Comparison of ENCODE assay signal across 8 mouse cellular contexts in the genomic region with DNA sequence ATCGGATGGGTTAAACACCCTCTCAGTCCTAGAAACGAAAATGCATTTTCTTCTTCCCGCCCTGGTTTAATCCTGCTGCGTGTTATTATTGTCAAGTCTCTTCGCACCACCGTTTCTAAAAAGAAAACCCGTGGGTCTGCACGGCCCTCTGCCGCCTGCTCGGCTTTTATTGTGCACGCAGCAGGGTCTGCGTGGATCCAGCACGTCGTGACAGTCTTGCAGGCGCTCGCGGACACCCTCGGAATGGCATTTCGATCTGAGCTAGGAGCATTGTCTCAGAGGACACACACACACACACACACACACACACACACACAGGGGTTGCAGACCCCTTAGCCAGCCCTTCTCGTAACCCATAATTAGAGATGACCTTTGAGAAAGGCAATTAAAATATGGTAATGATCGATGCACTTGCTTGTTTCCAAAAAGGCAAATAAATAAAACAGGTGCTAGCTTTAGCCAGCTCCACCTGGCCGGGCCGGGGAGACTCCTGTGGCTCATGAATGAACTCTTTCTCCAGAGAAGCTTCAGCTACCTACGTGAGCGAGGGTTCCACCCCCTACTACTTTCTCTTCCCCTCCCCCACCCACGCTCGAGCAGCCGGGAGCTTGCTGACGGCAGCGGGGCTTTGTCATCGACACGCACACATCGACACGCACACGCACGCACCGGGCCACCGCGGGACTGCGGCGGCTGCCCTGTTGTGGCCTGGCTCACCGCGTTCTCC. TPM values are rescaled to one million over a fixed set of nuclear protein-coding genes. Genes with fewer than 3 reads are reported as not detected.
A peak's percentile ranks its signal among the peaks of the same experiment; 100 is the strongest.
DNase-seq lines count a peak whose midpoint lies in the region; ATAC-seq and TF ChIP-seq lines count a peak whose summit lies in the region.

No protein-coding gene starts in this region.

- TF ChIP-seq CTCF in ES-Bruce4 (IDR thresholded peaks at IDR 0.05; ENCODE audit: low read depth, low read length): no peak
- no peak for TF ChIP-seq CTCF in intestine, postnatal 0 days (IDR thresholded peaks at IDR 0.05; ENCODE audit: low read depth)

- peak overlapping the region; percentile 35 to 38 for H3K4me3 ChIP-seq in heart, embryonic 14.5 days (ENCODE audit: control insufficient read depth in 1 of 2, insufficient read depth in 1 of 2, low read depth in 1 of 2, low read length in 2 of 2)
- peak overlapping the region; percentile 29 for H3K4me3 ChIP-seq in ES-Bruce4 (ENCODE audit: low read depth, low read length)
- H3K4me3 ChIP-seq in embryonic facial prominence, embryonic 12.5 days: peak overlapping the region; percentile 17; the same call in 1 of the 2 replicates
- peak overlapping the region; percentile 12; the same call in 1 of the 2 replicates for H3K4me3 ChIP-seq in intestine, postnatal 0 days (ENCODE audit: low read depth, low read length)
- peak overlapping the region; percentile 28 for H3K4me3 ChIP-seq in midbrain, embryonic 15.5 days

- peaks cover 22 to 31% of the 10 kb centered on the region in 2 experiments for H3K4me1 ChIP-seq in heart, embryonic 14.5 days (ENCODE audit: control insufficient read depth in 2 of 2, insufficient read depth in 2 of 2, low read length in 2 of 2)
- peaks cover 2% of the 10 kb centered on the region for H3K4me1 ChIP-seq in ES-Bruce4 (ENCODE audit: control insufficient read depth, insufficient read depth, low read length)
- peaks cover 22% of the 10 kb centered on the region for H3K4me1 ChIP-seq in embryonic facial prominence, embryonic 12.5 days
- no peaks in the 10 kb centered on the region for H3K4me1 ChIP-seq in intestine, postnatal 0 days (replicated peaks; ENCODE audit: control insufficient read depth, insufficient read depth, low read length)
- H3K4me1 ChIP-seq in midbrain, embryonic 15.5 days: peaks cover 30% of the 10 kb centered on the region

- H3K9ac ChIP-seq in heart, embryonic 14.5 days (ENCODE audit: low read length): peak overlapping the region; percentile 62
- H3K9ac ChIP-seq in ES-Bruce4 (ENCODE audit: low read depth, poor library complexity, severe bottlenecking): peak overlapping the region; percentile 80
- H3K9ac ChIP-seq in embryonic facial prominence, embryonic 12.5 days: no peak overlapping the region
- no peak overlapping the region for H3K9ac ChIP-seq in intestine, postnatal 0 days (ENCODE audit: low read depth, low read length)
- 0 out of 2 replicates have a peak overlapping the region, but pooled peaks have one; percentile 6 for H3K9ac ChIP-seq in midbrain, embryonic 15.5 days

- TF ChIP-seq POLR2A in ES-Bruce4 (IDR thresholded peaks at IDR 0.05; ENCODE audit: insufficient read depth, low read length): no peak

- H3K36me3 ChIP-seq in heart, embryonic 14.5 days (ENCODE audit: control insufficient read depth, insufficient read depth, low read length): no peaks in the 10 kb centered on the region
- no peaks in the 10 kb centered on the region for H3K36me3 ChIP-seq in ES-Bruce4 (ENCODE audit: control insufficient read depth, insufficient read depth, low read length, poor library complexity, severe bottlenecking)
- H3K36me3 ChIP-seq in embryonic facial prominence, embryonic 12.5 days: no peaks in the 10 kb centered on the region
- H3K36me3 ChIP-seq in intestine, postnatal 0 days (ENCODE audit: control insufficient read depth, insufficient read depth): no peaks in the 10 kb centered on the region
- no peaks in the 10 kb centered on the region for H3K36me3 ChIP-seq in midbrain, embryonic 15.5 days (replicated peaks)

- peak overlapping the region; percentile 59 for H3K4me2 ChIP-seq in heart, embryonic 14.5 days (ENCODE audit: low read length)
- peak overlapping the region; percentile 49 for H3K4me2 ChIP-seq in embryonic facial prominence, embryonic 12.5 days (replicated peaks)
- H3K4me2 ChIP-seq in intestine, postnatal 0 days (replicated peaks; ENCODE audit: low read depth): peak overlapping the region; percentile 59
- H3K4me2 ChIP-seq in midbrain, embryonic 15.5 days: peak overlapping the region; percentile 49

- H3K27me3 ChIP-seq in heart, embryonic 14.5 days (ENCODE audit: control insufficient read depth, insufficient read depth, low read length): peaks cover 11% of the 10 kb centered on the region
- H3K27me3 ChIP-seq in ES-Bruce4 (ENCODE audit: control insufficient read depth, insufficient read depth, low read length, poor library complexity, severe bottlenecking): peaks cover 5% of the 10 kb centered on the region
- peaks cover 50% of the 10 kb centered on the region for H3K27me3 ChIP-seq in embryonic facial prominence, embryonic 12.5 days
- H3K27me3 ChIP-seq in intestine, postnatal 0 days (replicated peaks; ENCODE audit: control insufficient read depth, insufficient read depth, low read length): peaks cover 9% of the 10 kb centered on the region; the same call in 1 of the 2 replicates
- peaks cover 33% of the 10 kb centered on the region for H3K27me3 ChIP-seq in midbrain, embryonic 15.5 days (replicated peaks)

- no peak for TF ChIP-seq EP300 in ES-Bruce4 (IDR thresholded peaks at IDR 0.05; ENCODE audit: insufficient read depth, low read depth, low read length)

- 7% methylated on average over 39 of the region's 43 CpGs for WGBS in heart, embryonic 14.5 days
- 3% methylated on average over 43 of the region's 43 CpGs for WGBS in embryonic facial prominence, embryonic 12.5 days
- WGBS in intestine, postnatal 0 days: 13% methylated on average over 43 of the region's 43 CpGs
- WGBS in midbrain, embryonic 15.5 days: 5% methylated on average over 43 of the region's 43 CpGs

- no peak for DNase-seq in heart, adult 11 months
- DNase-seq in spleen, adult 12 weeks (ENCODE audit: low spot score): no peak
- no peak for DNase-seq in urinary bladder, postnatal 14 days (ENCODE audit: low spot score)

- H3K9me3 ChIP-seq in heart, embryonic 14.5 days (ENCODE audit: control insufficient read depth, low read length): no peaks in the 10 kb centered on the region
- no peaks in the 10 kb centered on the region for H3K9me3 ChIP-seq in ES-Bruce4 (replicated peaks; ENCODE audit: control insufficient read depth, insufficient read depth, low read length, poor library complexity, severe bottlenecking)
- H3K9me3 ChIP-seq in embryonic facial prominence, embryonic 12.5 days: no peaks in the 10 kb centered on the region
- H3K9me3 ChIP-seq in intestine, postnatal 0 days (ENCODE audit: control insufficient read depth): no peaks in the 10 kb centered on the region
- H3K9me3 ChIP-seq in midbrain, embryonic 15.5 days: no peaks in the 10 kb centered on the region

- no peak overlapping the region for H3K27ac ChIP-seq in heart, embryonic 14.5 days (replicated peaks in 1 of 2; ENCODE audit: control insufficient read depth in 1 of 2, insufficient read depth in 1 of 2, low read depth in 2 of 2, low read length in 2 of 2)
- no peak overlapping the region for H3K27ac ChIP-seq in ES-Bruce4 (ENCODE audit: insufficient read depth, low read length)
- no peak overlapping the region for H3K27ac ChIP-seq in embryonic facial prominence, embryonic 12.5 days
- no peak overlapping the region for H3K27ac ChIP-seq in intestine, postnatal 0 days (ENCODE audit: low read depth, low read length)
- no peak overlapping the region for H3K27ac ChIP-seq in midbrain, embryonic 15.5 days

- peak; percentile 24; the same call in 1 of the 2 replicates for ATAC-seq in heart, embryonic 14.5 days (ENCODE audit: insufficient number of reproducible peaks, insufficient read depth, low FRiP score, low read depth)
- ATAC-seq in embryonic facial prominence, embryonic 12.5 days (ENCODE audit: insufficient number of reproducible peaks, insufficient read depth, low FRiP score, low TSS enrichment): no peak
- no peak for ATAC-seq in intestine, postnatal 0 days
- peak; percentile 73 for ATAC-seq in midbrain, embryonic 15.5 days (replicated peaks)

RNA-seq across cellular contexts. Expression of a gene that starts 8.7 kb away (rescaled TPM):
- 17.0 and 17.7 TPM in 2 replicates for polyA plus RNA-seq in heart, embryonic 14.5 days (2014; fragmentation: Nextera tagmentation; extraction: Ambion mirVana)
- 14.9 and 15.8 TPM in 2 replicates for polyA plus RNA-seq in ES-Bruce4 (2011; ENCODE audit: insufficient read depth, insufficient read length, low read depth, missing spikeins)
- polyA plus RNA-seq in embryonic facial prominence, embryonic 12.5 days (2016; fragmentation: Nextera tagmentation; extraction: Ambion mirVana): 20.6 TPM in 2 replicates
- polyA plus RNA-seq in intestine, postnatal 0 days (2015; fragmentation: Nextera tagmentation; extraction: Ambion mirVana): 4.2 and 4.8 TPM in 2 replicates
- 18.4 and 18.8 TPM in 2 replicates for polyA plus RNA-seq in midbrain, embryonic 15.5 days (2015; fragmentation: Nextera tagmentation; extraction: Ambion mirVana)

Comparison
In these comparisons a context has a peak if more than half of its experiments do, and no peak if none do; other contexts are left out.
1. ATAC-seq: peak in heart, embryonic 14.5 days (single experiment) and midbrain, embryonic 15.5 days (single experiment); none in embryonic facial prominence, embryonic 12.5 days (single experiment) and intestine, postnatal 0 days (single experiment).
2. H3K9ac ChIP-seq: peak in heart, embryonic 14.5 days (single experiment), ES-Bruce4 (single experiment) and midbrain, embryonic 15.5 days (single experiment); none in embryonic facial prominence, embryonic 12.5 days (single experiment) and intestine, postnatal 0 days (single experiment).
3. Peak in every context shown above with its lines, with median percentiles within 50 percentile points of each other: H3K4me2 ChIP-seq and H3K4me3 ChIP-seq.